Mouse (Mus musculus) bone marrow macrophage, adult 2 months (primary cell): Measurements from ENCODE around the gene Bag5. TPM values are rescaled to one million over a fixed set of nuclear protein-coding genes. Genes with fewer than 3 reads are reported as not detected.

Experiments used
- H3K27ac ChIP-seq: 2 replicates; pipeline ENCODE4 v1.5.1; 2012; ENCODE audit warnings: low read depth, low read length; ENCODE audit not compliant: insufficient read depth
- H3K4me1 ChIP-seq: 2 replicates; pipeline ENCODE4 v1.6.1; 2012; ENCODE audit warnings: low read length; ENCODE audit not compliant: control insufficient read depth, insufficient read depth
- H3K4me3 ChIP-seq: 2 replicates; pipeline ENCODE4 v1.5.1; 2012; ENCODE audit warnings: mild to moderate bottlenecking, low read length, moderate library complexity; ENCODE audit not compliant: insufficient read depth
- CTCF ChIP-seq: IDR thresholded peaks from 2 replicates; pipeline ENCODE4 v1.5.1; 2012; ENCODE audit warnings: low read depth, mild to moderate bottlenecking, low read length, moderate library complexity
- POLR2A ChIP-seq: IDR thresholded peaks from 2 replicates; pipeline ENCODE4 v1.6.1; 2012; ENCODE audit warnings: mild to moderate bottlenecking, low read depth, low read length, borderline replicate concordance
- polyA plus RNA-seq: library from polyadenylated mRNA; stranded (reverse); fragments of >200 nt; gene quantifications from 2 replicates; pipeline ENCODE4 v1.2.4, GENCODE M21; 2012; ENCODE audit not compliant: missing spikeins, insufficient read depth, insufficient read length

Bag5 gene
- polyA plus RNA-seq, 1 experiment = 15.1 TPM

GRCm38 (mm10) chr12:111754710-111755109, 41.7 kb upstream of the Bag5 start:
- peaks cover 32% of the 10 kb centered on the region for H3K4me1 ChIP-seq
- no peak overlapping the region for H3K4me3 ChIP-seq
- no peak overlapping the region for H3K27ac ChIP-seq
- TF ChIP-seq POLR2A = no peak
- TF ChIP-seq CTCF = no peak

DNA sequence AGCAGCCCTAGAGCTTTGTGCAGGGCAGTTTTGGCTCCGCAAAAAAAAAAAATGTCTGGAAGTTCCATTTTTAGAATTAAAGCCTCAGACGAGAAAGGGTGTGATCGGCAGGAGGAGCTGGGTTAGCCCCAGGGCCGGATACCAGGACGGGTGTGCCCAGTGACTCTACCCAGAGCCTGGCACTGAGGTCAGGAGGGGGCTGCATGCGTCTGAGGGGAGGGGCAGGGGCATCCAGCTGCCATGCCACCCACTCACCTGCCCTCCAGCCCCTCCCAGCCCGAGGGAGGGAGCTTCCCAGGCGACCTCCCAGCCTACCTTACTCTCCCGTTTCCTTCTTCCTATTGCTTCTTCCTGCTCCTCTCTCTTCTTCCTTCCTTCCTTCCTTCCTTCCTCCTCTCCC, 40.3 kb upstream of the Bag5 start:
- TF ChIP-seq POLR2A (no peak), CTCF (no peak)
- Histone ChIP-seq H3K4me1 (peaks cover 32% of the 10 kb centered on the region), H3K27ac (no peak overlapping the region), H3K4me3 (no peak overlapping the region)

- Histone ChIP-seq H3K27ac (peak overlapping the region; percentile 22; the same call in 1 of the 2 replicates), H3K4me3 (no peak overlapping the region), H3K4me1 (peaks cover 25% of the 10 kb centered on the region)
- TF ChIP-seq CTCF (no peak), POLR2A (no peak)
Measured at GRCm38 (mm10) chr12:111752491-111752890, 39.4 kb upstream of the Bag5 start.

- Histone ChIP-seq H3K27ac (no peak overlapping the region), H3K4me1 (peaks cover 40% of the 10 kb centered on the region), H3K4me3 (no peak overlapping the region)
- no peak for TF ChIP-seq CTCF
Measured at GRCm38 (mm10) chr12:111750739-111751138, 37.7 kb upstream of the Bag5 start.

DNA sequence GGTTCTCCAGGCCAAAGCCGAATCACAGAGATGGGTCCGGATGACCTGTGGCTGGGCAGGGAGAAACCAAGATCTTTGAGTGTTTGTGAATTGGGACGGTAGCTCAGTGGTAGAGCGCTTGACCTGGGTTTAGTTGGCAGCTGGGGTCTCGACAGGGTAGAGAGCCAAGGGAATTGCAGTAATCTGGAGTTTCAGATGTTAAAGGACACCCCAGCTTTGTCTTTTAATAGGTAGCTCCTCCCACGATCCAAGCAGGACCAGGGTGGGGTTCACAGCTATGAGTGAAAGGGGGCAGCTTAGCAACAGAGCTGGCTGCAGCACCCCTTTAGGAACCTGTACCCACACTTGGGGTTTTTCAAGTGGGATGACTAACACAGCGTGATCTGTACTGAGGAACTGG, 34.4 kb upstream of the Bag5 start:
- no peak overlapping the region for H3K4me3 ChIP-seq
- no peak overlapping the region for H3K27ac ChIP-seq
- peaks cover 40% of the 10 kb centered on the region for H3K4me1 ChIP-seq
- TF ChIP-seq POLR2A (no peak), CTCF (no peak)

GRCm38 (mm10) chr12:111746091-111746490, 33.0 kb upstream of the Bag5 start:
- Histone ChIP-seq H3K4me1 (peaks cover 39% of the 10 kb centered on the region), H3K27ac (peak overlapping the region; percentile 77), H3K4me3 (no peak overlapping the region)
- TF ChIP-seq POLR2A (no peak), CTCF (no peak)

GRCm38 (mm10) chr12:111745274-111745673, 32.2 kb upstream of the Bag5 start:
- H3K4me1 ChIP-seq = peaks cover 39% of the 10 kb centered on the region

GRCm38 (mm10) chr12:111743981-111744423, 30.9 kb upstream of the Bag5 start:
- Histone ChIP-seq H3K4me3 (no peak overlapping the region), H3K27ac (peak overlapping the region; percentile 93), H3K4me1 (peaks cover 39% of the 10 kb centered on the region)
- TF ChIP-seq POLR2A (0 out of 2 replicates have a peak, but pooled peaks have one; percentile 12), CTCF (no peak)

More at GRCm38 (mm10) chr12:111745274-111745673, 32.2 kb upstream of the Bag5 start:
- Histone ChIP-seq H3K4me3 (no peak overlapping the region), H3K27ac (peak overlapping the region; percentile 77)
- no peak for TF ChIP-seq CTCF
- no peak for TF ChIP-seq POLR2A

- Histone ChIP-seq H3K4me1 (peaks cover 39% of the 10 kb centered on the region), H3K4me3 (no peak overlapping the region), H3K27ac (peak overlapping the region; percentile 93)
- TF ChIP-seq POLR2A (no peak), CTCF (no peak)
Measured at GRCm38 (mm10) chr12:111743419-111743818, 30.4 kb upstream of the Bag5 start.

DNA sequence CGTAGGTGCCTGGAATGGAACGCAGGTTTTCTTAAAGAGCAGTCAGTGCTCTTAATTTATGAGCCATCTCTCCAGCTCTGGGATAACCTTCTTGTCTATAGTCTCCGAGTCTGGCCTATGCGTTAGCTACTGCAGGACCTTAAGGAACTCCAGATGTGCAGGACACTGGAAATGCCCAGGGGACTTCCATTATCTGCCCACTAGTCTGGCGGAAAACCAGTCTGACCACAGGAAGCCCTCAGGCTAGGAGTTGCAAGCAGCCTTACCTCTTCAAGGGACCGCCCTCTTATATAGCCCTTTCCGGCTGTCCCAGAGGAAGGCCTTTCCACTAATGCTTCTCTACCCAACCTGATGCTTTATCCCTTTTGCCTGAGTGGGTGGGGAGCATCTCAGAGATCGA, 28.3 kb upstream of the Bag5 start:
- peaks cover 28% of the 10 kb centered on the region for H3K4me1 ChIP-seq
- TF ChIP-seq POLR2A (no peak), CTCF (no peak)

DNA sequence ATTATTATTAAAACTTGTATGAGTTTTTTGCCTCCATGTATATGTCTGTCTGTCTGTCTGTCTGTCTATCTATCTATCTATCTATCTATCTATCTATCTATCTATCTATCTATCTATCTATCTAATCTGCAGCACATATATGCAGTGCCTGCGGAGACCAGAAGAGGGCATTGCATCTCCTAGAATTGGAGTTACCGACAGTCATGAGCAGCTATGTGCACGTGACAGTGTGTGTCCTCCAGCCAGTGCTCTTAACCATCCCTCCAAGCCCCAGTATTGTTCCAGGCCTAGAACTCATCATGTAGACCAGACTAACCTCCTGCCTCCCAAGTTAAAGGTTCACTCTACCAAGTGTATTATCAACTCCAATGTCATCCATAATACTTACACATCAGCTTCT, 25.7 kb upstream of the Bag5 start:
- TF ChIP-seq POLR2A (no peak), CTCF (peak; percentile 27; the same call in 1 of the 2 replicates)
- Histone ChIP-seq H3K27ac (no peak overlapping the region), H3K4me1 (peaks cover 8% of the 10 kb centered on the region), H3K4me3 (no peak overlapping the region)

More for the DNA sequence above, 28.3 kb upstream of the Bag5 start:
- Histone ChIP-seq H3K27ac (no peak overlapping the region), H3K4me3 (no peak overlapping the region)
